Mouse (Mus musculus) forebrain, embryonic 11.5 days (tissue): Measurements from ENCODE around the gene Vat1. TPM values are rescaled to one million over a fixed set of nuclear protein-coding genes. Genes with fewer than 3 reads are reported as not detected.
"Not testable (repeated sequence)": the region's sequence is repeated elsewhere in the genome, so short reads cannot be mapped to it uniquely, and the experiment has no call there.

Source experiments
- ATAC-seq: fragments of 200-750 bp; cut with Nextera tagmentation; replicated peaks from 2 replicates; pipeline ENCODE4 v1.8.0; 2017; ENCODE audit warnings: moderate TSS enrichment; ENCODE audit not compliant: low FRiP score
- DNase-seq: peaks from one replicate; pipeline ENCODE4 v3.0.0-alpha.2; 2017; ENCODE audit warnings: low spot score
- H3K27ac ChIP-seq: fragments of 300-500 bp; sonication (generic); 2 replicates; pipeline ENCODE4 v1.5.1; 2014; ENCODE audit warnings: low read depth, low read length
- H3K27me3 ChIP-seq: fragments of 300-500 bp; sonication (generic); 2 replicates; pipeline ENCODE4 v1.6.1; 2014; ENCODE audit warnings: mild to moderate bottlenecking, low read length, mixed read lengths; ENCODE audit not compliant: control insufficient read depth, insufficient read depth
- H3K36me3 ChIP-seq: fragments of 300-500 bp; sonication (generic); 2 replicates; pipeline ENCODE4 v1.6.1; 2014; ENCODE audit warnings: mild to moderate bottlenecking, low read length, moderate library complexity, mixed read lengths; ENCODE audit not compliant: control insufficient read depth, insufficient read depth
- H3K4me1 ChIP-seq: fragments of 300-500 bp; sonication (generic); replicated peaks from 2 replicates; pipeline ENCODE4 v1.6.1; 2014; ENCODE audit warnings: low read length, mixed read lengths; ENCODE audit not compliant: control insufficient read depth, insufficient read depth
- H3K4me2 ChIP-seq: fragments of 300-500 bp; sonication (generic); 2 replicates; pipeline ENCODE4 v1.6.1; 2014; ENCODE audit warnings: low read depth, mild to moderate bottlenecking, low read length, moderate library complexity, mixed read lengths; ENCODE audit not compliant: severe bottlenecking
- H3K4me3 ChIP-seq: fragments of 300-500 bp; sonication (generic); 2 replicates; pipeline ENCODE4 v1.5.1; 2014; ENCODE audit warnings: low read depth, low read length
- H3K9ac ChIP-seq: fragments of 300-500 bp; sonication (generic); 2 replicates; pipeline ENCODE4 v1.6.1; 2014; ENCODE audit warnings: low read length
- H3K9me3 ChIP-seq: fragments of 300-500 bp; sonication (generic); 2 replicates; pipeline ENCODE4 v1.6.1; 2016; ENCODE audit warnings: low read length, mixed read lengths; ENCODE audit not compliant: control insufficient read depth
- WGBS: fragments of 180-500 bp; shearing (Covaris S2); extraction: QIAGEN DNeasy Blood & Tissue Kit; methylation state at CpG from one replicate; pipeline ENCODE4 v1.1.7; 2014; 5-methylcytosine and 5-hydroxymethylcytosine counted together
- polyA plus RNA-seq: library from polyadenylated mRNA; unstranded; fragments of >200 nt; fragmentation: Nextera tagmentation; extraction: Ambion mirVana; gene quantifications from 2 replicates; pipeline ENCODE4 v1.2.1, GENCODE M21; 2014

Vat1 gene
- polyA plus RNA-seq, 1 experiment from 2014 or later = 47.0 TPM

GRCm38 (mm10) chr11:101470206-101470605, 4.2 kb upstream of the Vat1 start:
- H3K27me3 ChIP-seq = no peaks in the 10 kb centered on the region
- peaks cover 9% of the 10 kb centered on the region; the same call in 1 of the 2 replicates for H3K4me1 ChIP-seq
- ATAC-seq = no peak

GRCm38 (mm10) chr11:101469155-101469554, 3.1 kb upstream of the Vat1 start:
- Histone ChIP-seq H3K36me3 (no peaks in the 10 kb centered on the region), H3K4me2 (peak overlapping the region; percentile 63), H3K27me3 (no peaks in the 10 kb centered on the region), H3K4me1 (peaks cover 9% of the 10 kb centered on the region; the same call in 1 of the 2 replicates), H3K27ac (no peak overlapping the region), H3K4me3 (peak overlapping the region; percentile 78), H3K9me3 (no peaks in the 10 kb centered on the region), H3K9ac (peak overlapping the region; percentile 89)
- no peak for DNase-seq
- WGBS = 70% methylated on average over 4 of the region's 4 CpGs
- no peak for ATAC-seq

More at GRCm38 (mm10) chr11:101470206-101470605, 4.2 kb upstream of the Vat1 start:
- no peaks in the 10 kb centered on the region for H3K36me3 ChIP-seq
- no peak for DNase-seq
- peak overlapping the region; percentile 22; the same call in 1 of the 2 replicates for H3K4me2 ChIP-seq
- no peak overlapping the region; the same call in 1 of the 2 replicates for H3K9ac ChIP-seq
- no peak overlapping the region for H3K27ac ChIP-seq
- no peaks in the 10 kb centered on the region for H3K9me3 ChIP-seq
- WGBS = 13% methylated on average over 7 of the region's 7 CpGs
- H3K4me3 ChIP-seq = peak overlapping the region; percentile 0; the same call in 1 of the 2 replicates

- WGBS = 5% methylated on average over 13 of the region's 13 CpGs
- peaks cover 12% of the 10 kb centered on the region for H3K4me1 ChIP-seq
- no peak for ATAC-seq
These were observed 2.7 kb upstream of the Vat1 start for GRCm38 (mm10) chr11:101468731-101469130.

GRCm38 (mm10) chr11:101468263-101468688, 2.2 kb upstream of the Vat1 start:
- Histone ChIP-seq H3K4me2 (peak overlapping the region; percentile 63), H3K27me3 (no peaks in the 10 kb centered on the region), H3K4me1 (peaks cover 15% of the 10 kb centered on the region), H3K9ac (peak overlapping the region; percentile 89), H3K36me3 (no peaks in the 10 kb centered on the region), H3K9me3 (no peaks in the 10 kb centered on the region), H3K27ac (peak overlapping the region; percentile 71), H3K4me3 (peak overlapping the region; percentile 78)
- no peak for DNase-seq
- peak; percentile 55; the same call in 1 of the 2 replicates for ATAC-seq
- whole genome bisulfite sequencing = under 1% methylated on average over 30 of the region's 31 CpGs

More at GRCm38 (mm10) chr11:101468731-101469130, 2.7 kb upstream of the Vat1 start:
- H3K4me2 ChIP-seq = peak overlapping the region; percentile 63
- H3K9me3 ChIP-seq = no peaks in the 10 kb centered on the region
- no peak for DNase-seq
- peak overlapping the region; percentile 78 for H3K4me3 ChIP-seq
- H3K9ac ChIP-seq = peak overlapping the region; percentile 89
- no peaks in the 10 kb centered on the region for H3K27me3 ChIP-seq
- peak overlapping the region; percentile 71; the same call in 1 of the 2 replicates for H3K27ac ChIP-seq
- H3K36me3 ChIP-seq = no peaks in the 10 kb centered on the region

GRCm38 (mm10) chr11:101467477-101468262, 1.6 kb upstream of the Vat1 start:
- Histone ChIP-seq H3K36me3 (no peaks in the 10 kb centered on the region), H3K4me3 (peak overlapping the region; percentile 78), H3K4me1 (peaks cover 20% of the 10 kb centered on the region), H3K9ac (peak overlapping the region; percentile 89), H3K27me3 (no peaks in the 10 kb centered on the region), H3K9me3 (no peaks in the 10 kb centered on the region), H3K27ac (peak overlapping the region; percentile 71), H3K4me2 (peak overlapping the region; percentile 63)
- under 1% methylated on average over 50 of the region's 54 CpGs for WGBS
- ATAC-seq (peak; percentile 72), DNase-seq (peak; percentile 93)

GRCm38 (mm10) chr11:101466552-101466950, 521 bp upstream of the Vat1 start:
- not testable (repeated sequence) for H3K27ac ChIP-seq, DNase-seq, H3K27me3 ChIP-seq, H3K9ac ChIP-seq, ATAC-seq, H3K9me3 ChIP-seq, H3K36me3 ChIP-seq
- peaks cover 22% of the 10 kb centered on the region for H3K4me1 ChIP-seq
- peak overlapping the region; percentile 72 for H3K4me3 ChIP-seq
- H3K4me2 ChIP-seq = peak overlapping the region; percentile 96; the same call in 1 of the 2 replicates
- 63% methylated on average over 5 of the region's 5 CpGs for WGBS

GRCm38 (mm10) chr11:101465101-101465868, 745 bp downstream of the Vat1 start:
- no peaks in the 10 kb centered on the region for H3K27me3 ChIP-seq
- under 1% methylated on average over 51 of the region's 51 CpGs for WGBS
- peak; percentile 80 for DNase-seq
- no peaks in the 10 kb centered on the region for H3K9me3 ChIP-seq
- peak; percentile 37; the same call in 1 of the 2 replicates for ATAC-seq
- peak overlapping the region; percentile 63 for H3K27ac ChIP-seq
- H3K4me3 ChIP-seq = peak overlapping the region; percentile 72
- H3K36me3 ChIP-seq = no peaks in the 10 kb centered on the region
- H3K9ac ChIP-seq = peak overlapping the region; percentile 66
- H3K4me1 ChIP-seq = peaks cover 22% of the 10 kb centered on the region
- H3K4me2 ChIP-seq = peak overlapping the region; percentile 96
